Mouse (Mus musculus) midbrain, embryonic 13.5 days (tissue): ENCODE measurements at regions not wholly inside any gene's neighbourhood (a gene's known extent, or its start where the extent isn't known, plus 50 kb on each side); places are given as distances from the start of the nearest gene placed in this dataset.

Experiments
- ATAC-seq: fragments of 200-750 bp; cut with Nextera tagmentation; 2 replicates; pipeline ENCODE4 v1.8.0; 2017; ENCODE audit warnings: mild to moderate bottlenecking, moderate TSS enrichment, moderate library complexity
- H3K27ac ChIP-seq: fragments of 300-500 bp; sonication (generic); 2 replicates; pipeline ENCODE4 v1.5.1; 2015; ENCODE audit warnings: inconsistent platforms, mild to moderate bottlenecking, moderate library complexity
- H3K27me3 ChIP-seq: fragments of 300-500 bp; sonication (generic); 2 replicates; pipeline ENCODE4 v1.6.1; 2015; ENCODE audit warnings: mild to moderate bottlenecking, inconsistent platforms
- H3K36me3 ChIP-seq: fragments of 300-500 bp; sonication (generic); 2 replicates; pipeline ENCODE4 v1.6.1; 2015; ENCODE audit warnings: mild to moderate bottlenecking, inconsistent platforms
- H3K4me1 ChIP-seq: fragments of 300-500 bp; sonication (generic); replicated peaks from 2 replicates; pipeline ENCODE4 v1.6.1; 2015; ENCODE audit warnings: inconsistent platforms
- H3K4me2 ChIP-seq: fragments of 300-500 bp; sonication (generic); replicated peaks from 2 replicates; pipeline ENCODE4 v1.6.1; 2015; ENCODE audit warnings: moderate library complexity, mild to moderate bottlenecking, inconsistent platforms
- H3K4me3 ChIP-seq: fragments of 300-500 bp; sonication (generic); replicated peaks from 2 replicates; pipeline ENCODE4 v1.5.1; 2015; ENCODE audit warnings: mild to moderate bottlenecking, inconsistent platforms
- H3K9ac ChIP-seq: fragments of 300-500 bp; sonication (generic); replicated peaks from 2 replicates; pipeline ENCODE4 v1.6.1; 2015; ENCODE audit warnings: mild to moderate bottlenecking, inconsistent platforms
- H3K9me3 ChIP-seq: fragments of 300-500 bp; sonication (generic); 2 replicates; pipeline ENCODE4 v1.6.1; 2016; ENCODE audit warnings: mild to moderate bottlenecking, inconsistent platforms
- WGBS: fragments of 180-500 bp; shearing (Covaris S2); methylation state at CpG from one replicate; pipeline ENCODE4 v1.1.7; 2015; 5-methylcytosine and 5-hydroxymethylcytosine counted together

DNA sequence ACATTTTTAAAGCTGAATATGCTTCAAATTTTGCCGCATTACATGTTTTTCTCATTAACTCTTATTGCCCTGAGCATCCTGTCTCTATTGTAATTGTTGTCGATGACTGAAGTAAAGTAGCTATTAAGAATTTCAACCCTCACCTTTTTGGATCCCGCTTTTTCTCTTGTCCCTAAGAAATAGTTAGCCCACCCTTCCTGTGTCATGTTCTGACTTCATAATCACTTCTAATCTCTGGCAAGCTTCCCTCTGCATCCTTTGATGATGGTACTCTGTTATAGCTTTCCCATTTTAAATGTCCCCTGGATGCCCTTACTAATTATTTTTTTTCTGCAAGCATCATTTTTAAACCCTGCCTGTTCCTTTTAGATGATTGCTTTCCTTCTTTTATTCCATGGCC, 191.3 kb downstream of the Cxxc4 start:
- 83% methylated on average over 3 of the region's 3 CpGs for WGBS

DNA sequence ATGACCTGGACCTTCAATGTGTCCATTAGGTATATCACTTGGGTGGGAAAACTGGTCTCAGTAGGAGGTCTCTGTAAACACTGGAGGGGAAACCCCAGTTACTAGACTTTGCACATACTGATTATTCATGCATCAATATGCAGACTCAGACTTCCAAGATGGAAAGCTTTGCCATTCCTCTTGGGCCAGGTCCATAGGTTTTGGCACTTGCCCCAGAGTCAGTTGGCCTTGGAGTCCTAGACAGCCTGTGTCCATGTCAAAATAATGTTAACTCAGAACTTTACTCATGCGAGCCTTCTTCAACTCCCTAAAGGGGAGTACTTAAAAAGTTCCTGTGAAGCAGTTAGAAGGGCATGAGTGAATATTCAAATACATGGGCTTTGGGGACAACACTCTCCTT, 230.3 kb downstream of the Cxxc4 start:
- Histone ChIP-seq H3K4me2 (no peak overlapping the region), H3K4me1 (no peaks in the 10 kb centered on the region), H3K36me3 (no peaks in the 10 kb centered on the region), H3K27ac (no peak overlapping the region), H3K27me3 (no peaks in the 10 kb centered on the region), H3K9me3 (no peaks in the 10 kb centered on the region), H3K9ac (no peak overlapping the region), H3K4me3 (no peak overlapping the region)
- WGBS, result 83% methylated on average over 1 of the region's 1 CpGs
- no peak for ATAC-seq

More for the DNA sequence above, 191.3 kb downstream of the Cxxc4 start:
- Histone ChIP-seq H3K4me1 (no peaks in the 10 kb centered on the region), H3K9ac (no peak overlapping the region), H3K27ac (no peak overlapping the region), H3K9me3 (no peaks in the 10 kb centered on the region), H3K36me3 (no peaks in the 10 kb centered on the region), H3K4me2 (no peak overlapping the region), H3K4me3 (no peak overlapping the region), H3K27me3 (no peaks in the 10 kb centered on the region)
- no peak for ATAC-seq

DNA sequence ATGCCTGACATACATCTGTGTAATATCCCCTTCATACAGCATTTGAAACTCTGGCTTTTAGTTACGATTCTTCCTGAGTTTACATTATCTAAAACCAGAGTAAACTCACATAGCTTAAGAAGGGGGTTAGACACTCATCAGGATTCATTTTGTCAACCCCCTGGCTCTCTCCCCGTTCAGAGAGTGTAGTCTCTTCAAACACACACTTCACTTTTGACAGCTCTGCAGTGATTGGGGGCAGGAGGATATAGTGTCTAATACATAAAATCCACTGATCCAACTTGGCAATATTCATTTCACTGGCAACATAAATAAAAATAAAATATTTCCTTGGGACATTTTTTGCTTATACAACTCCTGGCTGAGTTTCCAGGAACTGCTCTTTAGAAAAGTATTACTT, 251.0 kb downstream of the Cxxc4 start:
- Histone ChIP-seq H3K9ac (no peak overlapping the region), H3K36me3 (no peaks in the 10 kb centered on the region), H3K27ac (no peak overlapping the region), H3K4me3 (no peak overlapping the region), H3K4me1 (no peaks in the 10 kb centered on the region), H3K4me2 (no peak overlapping the region), H3K9me3 (no peaks in the 10 kb centered on the region), H3K27me3 (no peaks in the 10 kb centered on the region)
- ATAC-seq, result no peak
- WGBS, result 70% methylated on average over 2 of the region's 2 CpGs

DNA sequence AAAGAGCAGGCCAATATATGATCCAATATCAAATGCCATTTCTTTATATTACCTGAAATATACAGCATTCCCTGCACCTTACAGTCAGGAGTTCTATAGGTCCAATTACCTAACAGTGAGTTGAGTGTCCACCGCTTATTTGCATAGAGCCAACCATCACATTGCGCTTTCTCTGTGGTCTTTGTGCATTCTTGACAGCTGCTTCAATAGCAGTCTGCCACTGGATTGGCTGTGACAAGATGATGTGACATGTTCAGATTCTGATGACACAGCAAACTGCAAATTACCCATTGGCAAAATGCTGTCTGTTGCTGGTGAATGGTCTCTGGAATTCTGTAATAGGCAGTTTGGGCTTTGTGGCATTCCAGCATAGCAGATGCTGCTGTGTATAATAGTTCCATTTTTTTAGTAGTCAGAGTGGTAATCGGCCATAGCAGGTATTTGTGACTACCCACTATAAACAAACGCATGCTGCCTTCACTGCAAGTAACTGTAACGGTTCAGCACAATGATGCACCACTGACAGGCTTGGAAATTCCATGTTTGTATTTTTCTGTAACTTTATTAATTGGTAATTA, 253.8 kb downstream of the Cxxc4 start:
- Histone ChIP-seq H3K27me3 (no peaks in the 10 kb centered on the region), H3K9ac (no peak overlapping the region), H3K27ac (no peak overlapping the region), H3K4me2 (no peak overlapping the region), H3K4me3 (no peak overlapping the region), H3K36me3 (no peaks in the 10 kb centered on the region), H3K4me1 (no peaks in the 10 kb centered on the region), H3K9me3 (no peaks in the 10 kb centered on the region)
- ATAC-seq, result peak; percentile 58
- WGBS, result 60% methylated on average over 5 of the region's 5 CpGs

DNA sequence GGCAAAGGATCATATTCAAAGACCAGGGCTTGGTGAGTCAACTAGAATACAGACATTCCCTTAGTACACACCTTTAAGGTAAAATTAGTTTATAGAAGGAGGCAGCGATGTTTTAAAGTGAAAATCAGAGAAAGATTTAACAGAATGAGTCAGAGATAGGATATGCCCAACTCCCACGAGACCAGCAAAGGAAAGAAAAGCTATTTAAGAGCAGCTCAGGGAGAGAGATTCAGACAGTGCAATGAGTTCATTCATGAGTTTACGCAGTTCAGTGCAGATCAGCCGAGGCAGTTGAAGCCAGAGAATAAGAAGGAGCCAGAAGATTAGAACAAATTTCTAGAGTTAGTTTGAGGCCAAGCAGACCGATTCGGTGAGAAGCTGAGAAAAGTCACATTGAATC, 273.4 kb downstream of the Cxxc4 start:
- Histone ChIP-seq H3K4me1 (no peaks in the 10 kb centered on the region), H3K4me2 (no peak overlapping the region), H3K36me3 (no peaks in the 10 kb centered on the region), H3K9me3 (no peaks in the 10 kb centered on the region), H3K4me3 (no peak overlapping the region), H3K9ac (no peak overlapping the region), H3K27ac (no peak overlapping the region), H3K27me3 (no peaks in the 10 kb centered on the region)
- no peak for ATAC-seq
- WGBS, result 80% methylated on average over 6 of the region's 6 CpGs

DNA sequence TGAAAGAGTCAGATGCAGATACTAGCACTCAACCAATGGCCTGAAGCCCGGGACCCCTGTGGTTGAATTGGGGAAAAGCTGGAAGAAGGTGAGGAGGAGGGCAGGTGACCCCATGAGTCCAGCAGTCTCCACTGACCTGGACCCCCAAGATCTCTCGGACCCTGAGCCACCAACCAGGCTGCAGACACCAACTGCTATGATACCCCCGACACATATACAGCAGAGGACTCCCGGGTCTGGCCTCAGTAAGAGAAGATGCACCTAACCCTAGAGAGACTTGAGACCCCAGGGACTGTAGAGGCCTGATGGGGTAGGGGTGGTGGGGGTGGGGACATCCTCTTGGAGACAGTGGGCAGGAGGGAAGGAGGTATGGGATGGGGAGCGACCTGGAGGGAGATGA, 289.5 kb downstream of the Cxxc4 start:
- H3K36me3 ChIP-seq, result no peaks in the 10 kb centered on the region
- no peak overlapping the region for H3K27ac ChIP-seq
- H3K9ac ChIP-seq, result no peak overlapping the region
- no peaks in the 10 kb centered on the region for H3K27me3 ChIP-seq
- H3K4me1 ChIP-seq, result no peaks in the 10 kb centered on the region
- WGBS, result 95% methylated on average over 5 of the region's 5 CpGs
- H3K9me3 ChIP-seq, result no peaks in the 10 kb centered on the region
- no peak for ATAC-seq
- no peak overlapping the region for H3K4me3 ChIP-seq
- H3K4me2 ChIP-seq, result no peak overlapping the region

DNA sequence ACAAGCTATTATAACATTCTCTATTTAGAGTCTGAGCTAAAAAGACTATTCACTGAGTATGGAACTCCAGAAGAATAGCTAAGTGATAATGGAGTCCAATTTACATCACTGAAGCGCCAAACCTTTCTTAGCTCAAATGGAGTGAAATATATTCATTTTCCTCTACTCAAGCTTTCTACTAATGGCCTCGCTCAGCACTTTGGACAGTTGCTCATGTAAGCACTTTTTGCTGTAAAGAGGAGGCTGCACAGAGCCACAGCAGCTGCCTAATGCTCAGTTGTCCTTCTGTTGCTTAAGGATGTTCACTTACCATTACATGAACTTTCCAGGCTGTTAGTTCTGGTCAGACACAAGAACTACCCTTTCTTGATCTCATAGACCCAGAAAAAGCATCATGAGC, 268.7 kb upstream of the Tacr3 start:
- H3K27me3 ChIP-seq, result no peaks in the 10 kb centered on the region
- H3K9me3 ChIP-seq, result no peaks in the 10 kb centered on the region
- H3K27ac ChIP-seq, result no peak overlapping the region
- no peak overlapping the region for H3K4me2 ChIP-seq
- 80% methylated on average over 2 of the region's 2 CpGs for WGBS
- no peak for ATAC-seq
- H3K9ac ChIP-seq, result no peak overlapping the region
- H3K36me3 ChIP-seq, result no peaks in the 10 kb centered on the region
- H3K4me1 ChIP-seq, result no peaks in the 10 kb centered on the region
- H3K4me3 ChIP-seq, result no peak overlapping the region

DNA sequence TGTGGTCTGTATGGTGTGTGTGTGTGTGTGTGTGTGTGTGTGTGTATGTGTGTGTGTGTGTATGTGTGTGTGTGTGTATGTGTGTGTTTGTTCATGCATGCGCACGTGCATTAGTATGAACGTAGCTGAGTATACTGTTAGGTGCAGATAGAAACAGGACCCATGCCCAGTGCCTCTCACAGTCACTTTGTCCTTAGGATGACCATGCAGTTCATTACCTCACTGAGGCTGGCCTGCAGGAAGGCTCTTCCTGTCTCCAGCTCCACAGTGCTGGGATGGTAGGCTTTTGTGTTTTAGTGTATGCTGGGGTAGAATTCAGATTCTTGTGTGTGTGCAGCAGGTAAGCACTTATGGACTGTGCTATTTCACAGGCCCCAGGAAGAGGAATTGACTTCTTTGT, 250.0 kb upstream of the Tacr3 start:
- H3K9ac ChIP-seq, result no peak overlapping the region
- H3K4me2 ChIP-seq, result no peak overlapping the region
- H3K27ac ChIP-seq, result no peak overlapping the region
- H3K27me3 ChIP-seq, result no peaks in the 10 kb centered on the region
- no peak overlapping the region for H3K4me3 ChIP-seq
- no peaks in the 10 kb centered on the region for H3K4me1 ChIP-seq
- peak; percentile 37; the same call in 1 of the 2 replicates for ATAC-seq
- 90% methylated on average over 3 of the region's 3 CpGs for WGBS
- H3K9me3 ChIP-seq, result no peaks in the 10 kb centered on the region; the same call in 1 of the 2 replicates
- no peaks in the 10 kb centered on the region for H3K36me3 ChIP-seq

DNA sequence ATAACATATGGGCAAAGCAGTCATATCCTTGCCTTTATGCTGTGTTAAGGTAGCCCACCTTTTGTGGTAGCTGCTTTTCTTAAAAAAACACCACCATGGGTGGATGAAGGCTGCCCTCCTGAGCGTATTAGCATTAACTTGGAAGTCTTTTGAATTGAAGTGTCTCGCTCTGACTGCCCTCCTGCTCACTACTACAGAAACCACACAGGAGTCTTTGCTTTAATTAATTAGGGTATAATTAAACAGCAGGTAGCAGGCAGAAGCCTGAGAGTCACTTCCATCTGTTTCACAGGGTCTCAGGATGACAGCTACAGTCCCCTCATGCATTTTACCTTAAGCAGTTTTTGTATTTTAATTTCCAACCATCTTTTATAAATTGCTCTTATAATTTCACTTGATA, 240.2 kb upstream of the Tacr3 start:
- no peak overlapping the region for H3K4me3 ChIP-seq
- H3K36me3 ChIP-seq, result no peaks in the 10 kb centered on the region
- H3K27me3 ChIP-seq, result no peaks in the 10 kb centered on the region
- no peaks in the 10 kb centered on the region for H3K9me3 ChIP-seq
- no peak overlapping the region for H3K27ac ChIP-seq
- H3K9ac ChIP-seq, result no peak overlapping the region
- WGBS, result 22% methylated on average over 2 of the region's 2 CpGs
- ATAC-seq, result no peak
- no peaks in the 10 kb centered on the region; the same call in 1 of the 2 replicates for H3K4me1 ChIP-seq
- no peak overlapping the region for H3K4me2 ChIP-seq

DNA sequence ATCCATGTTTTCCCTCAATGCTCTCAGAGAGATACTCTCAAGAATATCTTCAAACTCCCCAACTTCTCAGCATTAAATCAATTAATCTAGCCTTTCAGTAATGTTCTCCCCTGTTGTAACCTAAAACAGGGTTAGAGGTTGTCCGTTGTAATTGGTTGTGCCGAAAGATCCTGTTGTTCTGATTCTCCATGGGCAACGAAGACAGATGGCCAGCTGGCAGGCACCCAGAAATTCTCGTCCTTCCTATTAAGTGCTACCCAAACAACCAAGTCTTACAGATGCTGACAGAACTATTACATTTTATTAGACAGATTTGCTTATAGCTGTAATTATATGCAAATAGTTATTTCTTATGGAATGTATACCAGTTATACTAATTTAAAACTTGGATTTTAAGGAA, 225.9 kb upstream of the Tacr3 start:
- H3K4me1 ChIP-seq, result peaks cover 12% of the 10 kb centered on the region
- H3K9ac ChIP-seq, result no peak overlapping the region
- H3K27ac ChIP-seq, result no peak overlapping the region
- no peaks in the 10 kb centered on the region for H3K36me3 ChIP-seq
- no peaks in the 10 kb centered on the region for H3K27me3 ChIP-seq
- 42% methylated on average over 4 of the region's 4 CpGs for WGBS
- H3K4me2 ChIP-seq, result no peak overlapping the region
- ATAC-seq, result no peak
- H3K9me3 ChIP-seq, result no peaks in the 10 kb centered on the region
- H3K4me3 ChIP-seq, result no peak overlapping the region

DNA sequence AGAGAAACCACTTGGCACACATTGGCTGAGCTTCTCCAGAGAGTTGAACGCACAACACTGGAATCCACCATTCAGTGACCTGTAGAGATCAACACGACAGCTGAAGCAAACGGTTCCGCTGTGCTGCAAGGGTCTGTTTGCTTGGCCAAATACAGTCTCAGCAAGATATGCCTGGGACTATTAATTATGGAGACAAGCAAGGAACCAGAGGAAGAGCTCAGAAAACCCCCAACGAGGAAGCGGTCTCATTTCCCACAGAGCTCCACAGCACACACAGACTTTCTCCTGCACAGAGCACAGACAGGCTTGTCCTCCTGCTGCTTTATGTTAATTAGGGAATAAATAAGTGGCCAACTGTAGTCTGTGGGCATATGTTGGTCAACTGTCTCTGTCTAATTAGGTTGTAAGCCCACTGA, 223.4 kb upstream of the Tacr3 start:
- H3K27me3 ChIP-seq, result no peaks in the 10 kb centered on the region
- H3K9ac ChIP-seq, result no peak overlapping the region
- H3K4me3 ChIP-seq, result no peak overlapping the region
- no peaks in the 10 kb centered on the region for H3K9me3 ChIP-seq
- H3K36me3 ChIP-seq, result no peaks in the 10 kb centered on the region
- ATAC-seq, result peak; percentile 98
- peaks cover 12% of the 10 kb centered on the region for H3K4me1 ChIP-seq
- H3K4me2 ChIP-seq, result peak overlapping the region; percentile 13
- peak overlapping the region; percentile 45 for H3K27ac ChIP-seq
- WGBS, result 18% methylated on average over 6 of the region's 6 CpGs

DNA sequence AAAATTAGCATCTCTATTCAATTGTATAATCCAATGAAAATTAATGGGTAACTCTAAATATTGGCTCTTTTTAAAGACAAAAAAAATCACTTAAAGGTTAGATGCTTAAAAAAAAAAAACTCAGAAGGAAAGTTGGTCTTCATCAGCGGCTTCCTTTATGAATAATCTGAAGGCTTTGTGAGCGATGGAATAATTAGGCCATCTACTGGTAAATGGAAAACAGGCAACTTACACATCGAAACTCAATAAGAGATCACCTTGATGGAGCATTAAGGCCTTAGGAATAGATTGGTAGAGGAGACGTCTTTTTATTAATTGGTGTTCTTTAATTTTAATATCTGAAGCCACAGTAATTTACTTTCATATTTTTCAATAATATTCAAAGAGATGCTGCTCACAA, 218.6 kb upstream of the Tacr3 start:
- Histone ChIP-seq H3K4me1 (peaks cover 15% of the 10 kb centered on the region), H3K36me3 (no peaks in the 10 kb centered on the region), H3K4me2 (no peak overlapping the region), H3K9ac (no peak overlapping the region), H3K9me3 (no peaks in the 10 kb centered on the region), H3K4me3 (no peak overlapping the region), H3K27ac (no peak overlapping the region), H3K27me3 (no peaks in the 10 kb centered on the region)
- 72% methylated on average over 4 of the region's 4 CpGs for WGBS
- no peak for ATAC-seq

DNA sequence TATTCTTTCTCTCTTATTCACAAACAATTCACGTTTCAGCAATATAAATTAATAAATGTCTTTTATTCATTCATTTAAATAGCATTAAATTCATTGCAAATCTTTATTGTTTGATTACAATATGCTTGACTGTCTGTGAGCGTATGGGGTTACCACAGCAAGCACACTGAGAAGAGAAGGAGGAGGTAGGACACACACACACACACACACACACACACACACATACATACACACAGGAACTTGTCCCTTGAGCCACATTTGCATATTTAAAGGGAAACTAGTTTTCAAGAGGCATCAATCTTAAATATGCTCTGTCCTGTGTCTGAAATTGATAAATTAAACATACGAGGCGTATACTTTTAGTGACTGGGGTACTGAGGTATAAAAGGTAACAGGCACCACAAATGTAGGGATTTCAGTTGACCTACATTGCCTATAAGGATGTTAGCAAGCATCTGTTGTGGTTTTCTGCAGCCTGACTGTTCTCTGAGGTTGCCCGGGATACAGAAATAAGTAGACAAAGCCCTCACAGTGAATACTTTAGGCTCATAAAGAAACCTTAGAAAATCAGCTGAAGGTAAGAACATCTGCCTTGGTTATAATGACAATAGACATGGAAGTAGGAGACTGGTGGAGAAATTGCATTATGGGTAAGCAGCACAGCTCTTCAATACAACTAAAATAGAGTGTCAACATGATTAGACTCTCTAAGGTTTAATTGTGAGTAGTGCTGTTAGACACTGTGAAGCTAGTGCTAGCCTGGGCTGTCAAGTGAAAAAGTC, 217.1 kb upstream of the Tacr3 start:
- 48% methylated on average over 5 of the region's 5 CpGs for WGBS
- Histone ChIP-seq H3K4me2 (no peak overlapping the region), H3K9me3 (no peaks in the 10 kb centered on the region), H3K4me1 (peaks cover 11% of the 10 kb centered on the region), H3K27ac (no peak overlapping the region; the same call in 1 of the 2 replicates), H3K36me3 (no peaks in the 10 kb centered on the region), H3K27me3 (no peaks in the 10 kb centered on the region), H3K4me3 (no peak overlapping the region), H3K9ac (no peak overlapping the region)
- ATAC-seq, result peak; percentile 70
